Mouse (Mus musculus) embryonic fibroblast, embryonic 13.5 days (primary cell): ENCODE measurements around the gene Epo.

ENCODE experiments used
- CTCF ChIP-seq: IDR thresholded peaks from 2 replicates; pipeline ENCODE4 v1.5.1; 2011; ENCODE audit warnings: mild to moderate bottlenecking, control low read depth, low read length, moderate library complexity, borderline replicate concordance; ENCODE audit not compliant: insufficient read depth
- POLR2A ChIP-seq: IDR thresholded peaks from 2 replicates; pipeline ENCODE4 v1.6.1; 2011; ENCODE audit warnings: low read depth, mild to moderate bottlenecking, control low read depth, low read length, moderate library complexity

DNA sequence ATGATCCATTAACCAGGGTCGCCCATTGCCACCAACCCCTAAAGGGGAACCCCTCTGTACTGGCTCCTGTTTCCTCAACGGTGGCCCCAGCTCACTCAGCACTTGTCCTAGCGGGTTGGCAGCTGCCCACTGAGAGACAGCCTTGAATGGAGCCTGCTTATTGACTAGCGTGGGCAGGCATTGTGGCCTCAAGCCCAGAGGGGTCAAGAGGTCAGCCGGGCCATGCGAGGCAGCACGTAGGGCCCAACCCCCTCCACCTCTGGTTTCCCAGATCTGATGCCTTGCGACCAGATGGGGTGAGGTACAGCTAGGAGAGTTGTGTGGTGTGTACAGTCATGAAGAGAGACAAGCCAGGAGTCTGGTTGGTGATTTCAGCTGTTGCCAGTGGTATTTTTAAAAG is 51.1 kb downstream of the Epo start:
- TF ChIP-seq POLR2A, result no peak
- TF ChIP-seq CTCF, result no peak
